Mouse (Mus musculus) spleen, postnatal 36 days (tissue): ENCODE measurements around the gene Gtf3c1.
A peak's percentile ranks its signal among the peaks of the same experiment; 100 is the strongest.

ENCODE experiments used
- DNase-seq, 2 experiments: peaks; one replicate each; pipeline ENCODE4 v3.0.0; 2022; ENCODE audit warnings: low spot score in 2 of 2, mixed read lengths in 1 of 2

Gene Gtf3c1

GRCm38 (mm10) chr7:125593831-125594230 lies 113.7 kb downstream of the Gtf3c1 start:
- peak; percentile 79 to 82 for DNase-seq
